19 mouse cellular contexts compared by ENCODE assay signal in the genomic region with DNA sequence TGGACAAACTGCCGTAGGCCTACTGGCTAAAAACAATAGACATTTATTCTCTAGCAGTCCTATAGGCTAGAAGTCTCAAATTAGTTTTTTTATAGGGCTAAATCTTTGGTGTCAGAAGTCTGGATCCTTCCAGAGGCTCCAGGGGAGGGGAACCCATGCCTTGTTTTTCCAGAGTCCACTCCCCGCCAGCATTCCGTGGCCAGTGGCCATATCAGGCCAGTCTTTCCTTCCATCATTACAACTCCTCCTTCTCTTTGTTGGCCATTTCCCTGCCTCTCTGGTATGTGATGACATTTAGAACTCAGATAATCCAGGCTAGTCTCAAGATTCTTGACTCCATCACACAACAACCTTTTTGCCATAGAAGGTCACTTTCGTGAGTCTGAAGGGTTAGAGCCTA. TPM values are rescaled to one million over a fixed set of nuclear protein-coding genes. Genes with fewer than 3 reads are reported as not detected.
DNase-seq lines count a peak whose midpoint lies in the region.
"Had no signal": no experiment of that assay in that cellular context is flagged by ENCODE, and none has a peak within 500 bp of the region (broad histone marks: within the 10 kb centered on the region; RNA-seq: fewer than 3 reads in every experiment).

No protein-coding gene starts in this region.

- intact Hi-C loops in heart, postnatal 14 days (cut with DNase I) = no loop called here
- intact Hi-C loops in heart, postnatal 36 days (cut with DNase I) = no loop called here

- DNase-seq in gastrocnemius, postnatal 25 days = peak; percentile 26
- no peak for DNase-seq in gastrocnemius, postnatal 4 days (ENCODE audit: low spot score in 2 of 2)
- peak; percentile 36 to 46 for DNase-seq in heart, postnatal 14 days
- DNase-seq in heart, adult 8-10 months (ENCODE audit: low spot score) = no peak
- DNase-seq in heart, postnatal 4 days = peak; percentile 58
- DNase-seq in heart, postnatal 36 days = no peak
- peak; percentile 60 for DNase-seq in lung, postnatal 10 days
- DNase-seq in lung, postnatal 36 days = no peak
- DNase-seq: adrenal gland, adult 2 months; adrenal gland, postnatal 10 days; adrenal gland, postnatal 25 days; cerebellum, adult 11 months; cerebellum, adult 18-20 months; cerebellum, adult 8-10 months; cerebellum, adult 9-11 months; cerebellum, postnatal 14 days; cerebellum, postnatal 36 days; embryo, embryonic 11 days had no signal

RNA-seq across cellular contexts. Expression of gene Olfml2b, which starts 33.3 kb away (rescaled TPM):
- total RNA-seq in gastrocnemius, postnatal 25 days (2021) = 10 to 100 TPM in 1 of 2 experiments, 1 to 10 TPM in 1; 8.0 to 12.4 TPM
- total RNA-seq in gastrocnemius, postnatal 4 days (2021) = 10 to 100 TPM; 63.6 to 81.0 TPM
- 10 to 100 TPM; 16.6 to 17.3 TPM for total RNA-seq in heart, postnatal 14 days (2021)
- total RNA-seq in heart, adult 8-10 months (2022) = 10 to 100 TPM in 1 of 4 experiments, 1 to 10 TPM in 3; 4.4 to 14.8 (median 7.6) TPM
- total RNA-seq in heart, postnatal 4 days (2021) = 10 to 100 TPM; 53.6 to 56.8 TPM
- 10 to 100 TPM in 1 of 2 experiments, 1 to 10 TPM in 1; 6.7 to 12.0 TPM for total RNA-seq in heart, postnatal 36 days (2021)
- total RNA-seq: MEL had no signal

Comparison
In these comparisons a context has a peak if more than half of its experiments do, and no peak if none do; other contexts are left out.
1. DNase-seq: peak in gastrocnemius, postnatal 25 days (single experiment), heart, postnatal 14 days (2 of 2), heart, postnatal 4 days (single experiment) and lung, postnatal 10 days (single experiment); none in gastrocnemius, postnatal 4 days (0 of 2), heart, adult 8-10 months (single experiment), heart, postnatal 36 days (0 of 2) and lung, postnatal 36 days (single experiment).